Mouse (Mus musculus) MEL (cell line): ENCODE measurements around the gene Fabp7. TPM values are rescaled to one million over a fixed set of nuclear protein-coding genes. Genes with fewer than 3 reads are reported as not detected.

ENCODE experiments used
- DNase-seq: peaks from one replicate; pipeline ENCODE4 v3.0.0; 2011; ENCODE audit warnings: low read depth, low spot score
- H3K27ac ChIP-seq: 2 replicates; pipeline ENCODE4 v1.5.1; 2012; ENCODE audit warnings: low read depth, mild to moderate bottlenecking, control low read depth, low read length, moderate library complexity; ENCODE audit not compliant: control insufficient read depth
- H3K27me3 ChIP-seq, 2 experiments: fragments of 150-350 bp in 1 of 2; sonication (generic) in 1 of 2; 2 replicates each; pipeline ENCODE4 v1.6.1; 2012; ENCODE audit warnings: low read length in 2 of 2, mild to moderate bottlenecking in 2 of 2, improper control_type of control experiment in 1 of 2, moderate library complexity in 1 of 2; ENCODE audit not compliant: insufficient read depth in 2 of 2, control insufficient read depth in 1 of 2
- H3K36me3 ChIP-seq, 2 experiments: 2 replicates each; pipeline ENCODE4 v1.6.1; 2012 to 2014; ENCODE audit warnings: low read length in 2 of 2, improper control_type of control experiment in 1 of 2, inconsistent platforms in 1 of 2, mild to moderate bottlenecking in 1 of 2; ENCODE audit not compliant: insufficient read depth in 2 of 2, control insufficient read depth in 1 of 2
- H3K4me1 ChIP-seq, 2 experiments: fragments of 150-350 bp in 1 of 2; sonication (generic) in 1 of 2; 2 replicates each; pipeline ENCODE4 v1.6.1; 2012; ENCODE audit warnings: low read length in 2 of 2, improper control_type of control experiment in 1 of 2, mild to moderate bottlenecking in 1 of 2; ENCODE audit not compliant: insufficient read depth in 2 of 2, control insufficient read depth in 1 of 2
- H3K4me3 ChIP-seq, 2 experiments: fragments of 150-350 bp in 1 of 2; sonication (generic) in 1 of 2; 2 replicates each; pipeline ENCODE4 v1.5.1; 2012; ENCODE audit warnings: low read depth in 2 of 2, low read length in 2 of 2, mild to moderate bottlenecking in 2 of 2, moderate library complexity in 2 of 2, control low read depth in 1 of 2, improper control_type of control experiment in 1 of 2; ENCODE audit not compliant: control insufficient read depth in 1 of 2, insufficient read depth in 1 of 2
- H3K79me2 ChIP-seq: 2 replicates; pipeline ENCODE4 v1.6.1; 2012; ENCODE audit warnings: mild to moderate bottlenecking, low read length, moderate library complexity; ENCODE audit not compliant: control insufficient read depth, poor library complexity, insufficient read depth
- H3K9ac ChIP-seq: 2 replicates; pipeline ENCODE4 v1.6.1; 2012; ENCODE audit warnings: low read depth, mild to moderate bottlenecking, control low read depth, low read length, moderate library complexity; ENCODE audit not compliant: control insufficient read depth, poor library complexity, severe bottlenecking
- H3K9me3 ChIP-seq: fragments of 150-350 bp; sonication (generic); replicated peaks from 2 replicates; pipeline ENCODE4 v1.6.1; 2012; ENCODE audit warnings: mild to moderate bottlenecking, low read length, improper control_type of control experiment, moderate library complexity; ENCODE audit not compliant: insufficient read depth
- CHD1 ChIP-seq: IDR thresholded peaks from 2 replicates; pipeline ENCODE4 v1.6.1; 2012; ENCODE audit warnings: low read depth, mild to moderate bottlenecking, inconsistent platforms, low read length, improper control_type of control experiment
- CTCF ChIP-seq, 3 experiments: IDR thresholded peaks in 2 of 3; conservative IDR thresholded peaks in 1 of 3; 2 replicates each; pipeline ENCODE4 v1.5.1; 2011 to 2012; ENCODE audit warnings: low read length in 3 of 3, low read depth in 2 of 3, mild to moderate bottlenecking in 2 of 3, improper control_type of control experiment in 1 of 3, inconsistent platforms in 1 of 3, mixed read lengths in 1 of 3, moderate library complexity in 1 of 3; ENCODE audit not compliant: control insufficient read depth in 1 of 3, insufficient read depth in 1 of 3, poor library complexity in 1 of 3, severe bottlenecking in 1 of 3
- E2F4 ChIP-seq: IDR thresholded peaks from 2 replicates; pipeline ENCODE4 v1.6.1; 2011; ENCODE audit warnings: low read depth, low read length, improper control_type of control experiment, borderline replicate concordance
- ELF1 ChIP-seq: IDR thresholded peaks from 2 replicates; pipeline ENCODE4 v1.6.1; 2014; ENCODE audit warnings: low read depth, mild to moderate bottlenecking, inconsistent platforms, low read length, improper control_type of control experiment, moderate library complexity
- EP300 ChIP-seq, 2 experiments: IDR thresholded peaks; 2 replicates each; pipeline ENCODE4 v1.6.1; 2011; ENCODE audit warnings: improper control_type of control experiment in 2 of 2, low read length in 2 of 2, low read depth in 1 of 2, mild to moderate bottlenecking in 1 of 2
- GABPA ChIP-seq: IDR thresholded peaks from 2 replicates; pipeline ENCODE4 v1.6.1; 2012; ENCODE audit warnings: low read depth, mild to moderate bottlenecking, inconsistent platforms, low read length, improper control_type of control experiment, moderate library complexity
- GATA1 ChIP-seq: IDR thresholded peaks from 2 replicates; pipeline ENCODE4 v1.6.1; 2011; ENCODE audit warnings: low read depth, low read length, improper control_type of control experiment
- HCFC1 ChIP-seq: IDR thresholded peaks from 2 replicates; pipeline ENCODE4 v1.6.1; 2012; ENCODE audit warnings: low read depth, mild to moderate bottlenecking, inconsistent platforms, low read length, improper control_type of control experiment, moderate library complexity
- MAFK ChIP-seq: IDR thresholded peaks from 2 replicates; pipeline ENCODE4 v1.6.1; 2011; ENCODE audit warnings: low read depth, mild to moderate bottlenecking, low read length, improper control_type of control experiment, borderline replicate concordance
- MAX ChIP-seq: IDR thresholded peaks from 2 replicates; pipeline ENCODE4 v1.6.1; 2011; ENCODE audit warnings: low read length, improper control_type of control experiment
- MXI1 ChIP-seq: IDR thresholded peaks from 2 replicates; pipeline ENCODE4 v1.6.1; 2011; ENCODE audit warnings: mild to moderate bottlenecking, low read depth, low read length, improper control_type of control experiment
- MYB ChIP-seq: IDR thresholded peaks from 2 replicates; pipeline ENCODE4 v1.6.1; 2011; ENCODE audit warnings: mild to moderate bottlenecking, low read depth, low read length, improper control_type of control experiment
- MYC ChIP-seq: IDR thresholded peaks from 2 replicates; pipeline ENCODE4 v1.6.1; 2011; ENCODE audit warnings: low read depth, mild to moderate bottlenecking, low read length, improper control_type of control experiment, moderate library complexity
- NELFE ChIP-seq: IDR thresholded peaks from 2 replicates; pipeline ENCODE4 v1.6.1; 2011; ENCODE audit warnings: low read depth, low read length, improper control_type of control experiment
- RAD21 ChIP-seq: IDR thresholded peaks from 2 replicates; pipeline ENCODE4 v1.6.1; 2011; ENCODE audit warnings: mild to moderate bottlenecking, low read depth, low read length, improper control_type of control experiment
- RCOR1 ChIP-seq: IDR thresholded peaks from 2 replicates; pipeline ENCODE4 v1.6.1; 2012; ENCODE audit warnings: low read depth, mild to moderate bottlenecking, inconsistent platforms, low read length, improper control_type of control experiment
- SIN3A ChIP-seq: IDR thresholded peaks from 2 replicates; pipeline ENCODE4 v1.6.1; 2012; ENCODE audit warnings: low read length, improper control_type of control experiment, inconsistent platforms
- SMC3 ChIP-seq: IDR thresholded peaks from 2 replicates; pipeline ENCODE4 v1.6.1; 2011; ENCODE audit warnings: low read depth, low read length, improper control_type of control experiment
- TAL1 ChIP-seq: IDR thresholded peaks from 2 replicates; pipeline ENCODE4 v1.6.1; 2012; ENCODE audit warnings: mild to moderate bottlenecking, inconsistent platforms, low read length, moderate library complexity, mixed read lengths
- TBP ChIP-seq: IDR thresholded peaks from 2 replicates; pipeline ENCODE4 v1.8.0; 2011; ENCODE audit warnings: low read depth, low read length, improper control_type of control experiment
- TCF12 ChIP-seq: IDR thresholded peaks from 2 replicates; pipeline ENCODE4 v1.6.1; 2014; ENCODE audit warnings: low read depth, mild to moderate bottlenecking, inconsistent platforms, low read length, improper control_type of control experiment, moderate library complexity
- USF1 ChIP-seq: IDR thresholded peaks from 2 replicates; pipeline ENCODE4 v1.6.1; 2014; ENCODE audit warnings: low read depth, mild to moderate bottlenecking, inconsistent platforms, low read length, improper control_type of control experiment, moderate library complexity
- ZMIZ1 ChIP-seq: IDR thresholded peaks from 2 replicates; pipeline ENCODE4 v1.6.1; 2012; ENCODE audit warnings: low read depth, mild to moderate bottlenecking, inconsistent platforms, low read length, improper control_type of control experiment, moderate library complexity
- polyA plus RNA-seq, 2 experiments: library from polyadenylated mRNA; stranded (reverse) in 1 of 2; unstranded in 1 of 2; fragments of >175 nt in 1 of 2; fragments of >200 nt in 1 of 2; gene quantifications; 2 replicates each; pipeline versions ENCODE4 v1.2.1 to v1.2.4; 2012; ENCODE audit warnings: low replicate concordance in 2 of 2, low read depth in 1 of 2; ENCODE audit not compliant: insufficient read length in 2 of 2, insufficient read depth in 1 of 2, missing spikeins in 1 of 2
- total RNA-seq: library from RNA; depleted of rRNA; stranded (reverse); fragments of 300-350 nt; gene quantifications from 2 replicates; pipeline ENCODE4 v1.2.3, GENCODE M21; 2012

The Fabp7 gene
- total and polyA plus RNA-seq, 3 experiments = 4.1 to 26.4 TPM; not detected in 1

- Histone ChIP-seq H3K79me2 (no peaks in the 10 kb centered on the region), H3K4me3 (no peak overlapping the region), H3K36me3 (no peaks in the 10 kb centered on the region), H3K27me3 (no peaks in the 10 kb centered on the region), H3K27ac (no peak overlapping the region), H3K4me1 (no peaks in the 10 kb centered on the region), H3K9ac (no peak overlapping the region), H3K9me3 (no peaks in the 10 kb centered on the region)
- no peak for TF ChIP-seq ZMIZ1
- TF ChIP-seq MAFK = no peak
- TF ChIP-seq MYC = no peak
- TF ChIP-seq E2F4 = no peak
- TF ChIP-seq USF1 = no peak
- TF ChIP-seq SIN3A = no peak
- TF ChIP-seq EP300 (IDR thresholded peaks at IDR 0.05; ENCODE audit: low read depth in 1 of 2, low read length in 2 of 2) = no peak
- no peak for TF ChIP-seq GABPA
- TF ChIP-seq HCFC1 = no peak
- no peak for TF ChIP-seq TAL1
- no peak for TF ChIP-seq ELF1
- TF ChIP-seq MXI1 = no peak
- no peak for DNase-seq
Measured at GRCm38 (mm10) chr10:57760694-57761093, 24.0 kb upstream of the Fabp7 start.

GRCm38 (mm10) chr10:57763044-57763443, 21.6 kb upstream of the Fabp7 start:
- Histone ChIP-seq H3K27me3 (no peaks in the 10 kb centered on the region), H3K27ac (no peak overlapping the region), H3K79me2 (no peaks in the 10 kb centered on the region), H3K4me1 (no peaks in the 10 kb centered on the region), H3K9ac (no peak overlapping the region), H3K36me3 (no peaks in the 10 kb centered on the region), H3K4me3 (no peak overlapping the region), H3K9me3 (no peaks in the 10 kb centered on the region)
- no peak for DNase-seq
- no peak for TF ChIP-seq RCOR1
- no peak for TF ChIP-seq GATA1
- no peak for TF ChIP-seq RAD21
- TF ChIP-seq SMC3 = no peak
- no peak for TF ChIP-seq TAL1
- TF ChIP-seq MAX = no peak
- TF ChIP-seq TCF12 = no peak
- no peak for TF ChIP-seq NELFE
- no peak for TF ChIP-seq CHD1
- no peak for TF ChIP-seq TBP
- no peak for TF ChIP-seq MYB
- TF ChIP-seq ZMIZ1 = no peak
- TF ChIP-seq CTCF (IDR thresholded peaks at IDR 0.05 in 2 of 3, conservative IDR thresholded peaks at IDR 0.05 in 1 of 3; ENCODE audit: control insufficient read depth in 1 of 3, insufficient read depth in 1 of 3, low read depth in 2 of 3, low read length in 3 of 3, poor library complexity in 1 of 3, severe bottlenecking in 1 of 3) = no peak
- no peak for TF ChIP-seq EP300 (IDR thresholded peaks at IDR 0.05; ENCODE audit: low read depth in 1 of 2, low read length in 2 of 2)
- no peak for TF ChIP-seq MYC
